33 mouse cellular contexts compared by ENCODE assay signal in genomic region chr15:42311166-42311565, GRCm38 (mm10).
DNase-seq lines count a peak whose midpoint lies in the region; ATAC-seq and TF ChIP-seq lines count a peak whose summit lies in the region.
"Had no signal": no experiment of that assay in that cellular context is flagged by ENCODE, and none has a peak within 500 bp of the region (broad histone marks: within the 10 kb centered on the region; RNA-seq: fewer than 3 reads in every experiment).

No protein-coding gene starts in this region.

- H3K9ac ChIP-seq in heart, embryonic 11.5 days (ENCODE audit: low read depth, low read length): no peak overlapping the region
- no peak overlapping the region for H3K9ac ChIP-seq in heart, embryonic 12.5 days
- no peak overlapping the region for H3K9ac ChIP-seq in lung, postnatal 0 days (replicated peaks; ENCODE audit: low read depth)
- H3K9ac ChIP-seq: embryonic facial prominence, embryonic 13.5 days; hindbrain, embryonic 15.5 days; liver, embryonic 14.5 days; lung, embryonic 15.5 days; neural tube, embryonic 12.5 days; stomach, embryonic 15.5 days had no signal

- no peaks in the 10 kb centered on the region for H3K36me3 ChIP-seq in heart, embryonic 11.5 days (ENCODE audit: control insufficient read depth, insufficient read depth, low read length)
- no peaks in the 10 kb centered on the region for H3K36me3 ChIP-seq in heart, embryonic 12.5 days
- H3K36me3 ChIP-seq in lung, postnatal 0 days (ENCODE audit: insufficient read depth, low read length): no peaks in the 10 kb centered on the region
- H3K36me3 ChIP-seq: embryonic facial prominence, embryonic 13.5 days; heart, embryonic 10.5 days; hindbrain, embryonic 10.5 days; hindbrain, embryonic 15.5 days; lung, embryonic 15.5 days; midbrain, embryonic 10.5 days; neural tube, embryonic 12.5 days; stomach, embryonic 15.5 days had no signal

- H3K4me3 ChIP-seq in heart, embryonic 11.5 days (ENCODE audit: low read depth, low read length): no peak overlapping the region
- H3K4me3 ChIP-seq in heart, embryonic 12.5 days: no peak overlapping the region
- no peak overlapping the region for H3K4me3 ChIP-seq in lung, postnatal 0 days (ENCODE audit: low read depth, low read length)
- no peak overlapping the region for H3K4me3 ChIP-seq in lung, adult 2 months (replicated peaks; ENCODE audit: extremely low read depth, low read depth, low read length)
- H3K4me3 ChIP-seq: embryonic facial prominence, embryonic 13.5 days; heart, embryonic 10.5 days; hindbrain, embryonic 10.5 days; hindbrain, embryonic 15.5 days; lung, embryonic 15.5 days; midbrain, embryonic 10.5 days; neural tube, embryonic 12.5 days; stomach, embryonic 15.5 days had no signal

- 54% methylated on average over 4 of the region's 4 CpGs for WGBS in heart, embryonic 11.5 days (ENCODE audit: insufficient replicate concordance)
- WGBS in heart, embryonic 12.5 days: 63% methylated on average over 4 of the region's 4 CpGs
- 46% methylated on average over 4 of the region's 4 CpGs for WGBS in lung, postnatal 0 days
- 50% methylated on average over 4 of the region's 4 CpGs for WGBS in lung, adult 2 months

- no peak for ATAC-seq in heart, embryonic 11.5 days (replicated peaks; ENCODE audit: insufficient number of reproducible peaks, low FRiP score, low TSS enrichment)
- ATAC-seq in heart, embryonic 12.5 days (ENCODE audit: insufficient number of reproducible peaks, low FRiP score): no peak
- peak; percentile 52 for ATAC-seq in lung, postnatal 0 days
- ATAC-seq: activated CD4-positive, CD25-positive, alpha-beta regulatory T cell, adult 4 months; inflammation-experienced regulatory T-cells, adult 6 months; midbrain, embryonic 16.5 days had no signal

- no peak for TF ChIP-seq CTCF in lung, postnatal 0 days (IDR thresholded peaks at IDR 0.05)
- TF ChIP-seq CTCF in lung, adult 2 months (IDR thresholded peaks at IDR 0.05; ENCODE audit: insufficient read depth, low read length): no peak

- no peak overlapping the region for H3K27ac ChIP-seq in heart, embryonic 11.5 days (ENCODE audit: low read depth, low read length)
- no peak overlapping the region for H3K27ac ChIP-seq in heart, embryonic 12.5 days (ENCODE audit: poor library complexity, severe bottlenecking)
- H3K27ac ChIP-seq in lung, postnatal 0 days (ENCODE audit: low read length): no peak overlapping the region
- H3K27ac ChIP-seq: embryonic facial prominence, embryonic 13.5 days; heart, embryonic 10.5 days; hindbrain, embryonic 10.5 days; hindbrain, embryonic 15.5 days; liver, embryonic 14.5 days; lung, embryonic 15.5 days; midbrain, embryonic 10.5 days; neural tube, embryonic 12.5 days; stomach, embryonic 15.5 days had no signal

- peaks cover 9% of the 10 kb centered on the region; the same call in 1 of the 2 replicates for H3K4me1 ChIP-seq in heart, embryonic 11.5 days (ENCODE audit: control insufficient read depth, insufficient read depth, low read length)
- H3K4me1 ChIP-seq in heart, embryonic 12.5 days (replicated peaks): peaks cover 10% of the 10 kb centered on the region
- H3K4me1 ChIP-seq in lung, postnatal 0 days (ENCODE audit: insufficient read depth, low read depth, low read length): no peaks in the 10 kb centered on the region
- H3K4me1 ChIP-seq in lung, adult 2 months (ENCODE audit: control insufficient read depth, insufficient read depth, low read length): no peaks in the 10 kb centered on the region; the same call in 1 of the 2 replicates
- H3K4me1 ChIP-seq: embryonic facial prominence, embryonic 13.5 days; hindbrain, embryonic 10.5 days; hindbrain, embryonic 15.5 days; lung, embryonic 15.5 days; midbrain, embryonic 10.5 days; neural tube, embryonic 12.5 days; stomach, embryonic 15.5 days had no signal

- TF ChIP-seq EP300 in lung, postnatal 0 days (IDR thresholded peaks at IDR 0.05): no peak

- H3K27me3 ChIP-seq in heart, embryonic 11.5 days (ENCODE audit: control insufficient read depth, insufficient read depth, low read length): no peaks in the 10 kb centered on the region
- no peaks in the 10 kb centered on the region for H3K27me3 ChIP-seq in heart, embryonic 12.5 days (replicated peaks)
- no peaks in the 10 kb centered on the region for H3K27me3 ChIP-seq in lung, postnatal 0 days (replicated peaks; ENCODE audit: insufficient read depth, low read length)
- H3K27me3 ChIP-seq: CH12.LX; embryonic facial prominence, embryonic 13.5 days; hindbrain, embryonic 15.5 days; lung, embryonic 15.5 days; neural tube, embryonic 12.5 days; stomach, embryonic 15.5 days had no signal

- no peaks in the 10 kb centered on the region for H3K9me3 ChIP-seq in heart, embryonic 11.5 days (replicated peaks; ENCODE audit: control insufficient read depth, low read length)
- no peaks in the 10 kb centered on the region for H3K9me3 ChIP-seq in heart, embryonic 12.5 days (replicated peaks)
- no peaks in the 10 kb centered on the region for H3K9me3 ChIP-seq in lung, postnatal 0 days (ENCODE audit: low read length)
- H3K9me3 ChIP-seq: embryonic facial prominence, embryonic 13.5 days; heart, embryonic 10.5 days; hindbrain, embryonic 10.5 days; hindbrain, embryonic 15.5 days; lung, embryonic 15.5 days; midbrain, embryonic 10.5 days; neural tube, embryonic 12.5 days; stomach, embryonic 15.5 days had no signal

- peak; percentile 4 for DNase-seq in embryo, embryonic 10.5 days (ENCODE audit: low spot score)
- DNase-seq in embryo, embryonic 9.5 days (ENCODE audit: extremely low spot score): no peak
- DNase-seq in lung, postnatal 0 days (ENCODE audit: low spot score): no peak
- no peak for DNase-seq in lung, adult 2 months
- peak; percentile 17 for DNase-seq in mesoderm, embryonic 11.5 days (ENCODE audit: low read depth, low spot score)
- DNase-seq in kidney, postnatal 4 days: no peak
- DNase-seq: adrenal gland, adult 2 months; adrenal gland, postnatal 36 days; cerebellum, adult 8-10 months; cerebellum, postnatal 36 days; embryo, embryonic 11 days; gastrocnemius, postnatal 25 days; heart, adult 11 months; heart, postnatal 10 days; kidney, adult 11 months; kidney, postnatal 25 days; left cerebral cortex, postnatal 4 days; liver had no signal

- peak overlapping the region; percentile 2; the same call in 1 of the 2 replicates for H3K4me2 ChIP-seq in heart, embryonic 11.5 days
- no peak overlapping the region for H3K4me2 ChIP-seq in heart, embryonic 12.5 days
- no peak overlapping the region for H3K4me2 ChIP-seq in lung, postnatal 0 days (replicated peaks; ENCODE audit: low read depth, low read length)
- H3K4me2 ChIP-seq: embryonic facial prominence, embryonic 13.5 days; hindbrain, embryonic 15.5 days; lung, embryonic 15.5 days; neural tube, embryonic 12.5 days; stomach, embryonic 15.5 days had no signal

- no peak for TF ChIP-seq POLR2A in lung, adult 2 months (IDR thresholded peaks at IDR 0.05; ENCODE audit: borderline replicate concordance, extremely low read depth, low read depth, low read length)

Comparison
In these comparisons a context has a peak if more than half of its experiments do, and no peak if none do; other contexts are left out.
1. DNase-seq: peak in embryo, embryonic 10.5 days (single experiment) and mesoderm, embryonic 11.5 days (single experiment); none in embryo, embryonic 9.5 days (single experiment), lung, postnatal 0 days (single experiment), lung, adult 2 months (single experiment) and kidney, postnatal 4 days (0 of 2).